Mouse (Mus musculus) testis, adult 2 months (tissue): ENCODE measurements around the gene Timm17a. TPM values are rescaled to one million over a fixed set of nuclear protein-coding genes. Genes with fewer than 3 reads are reported as not detected.

Experiments used
- H3K27ac ChIP-seq: fragments of 200-500 bp; 2 replicates; pipeline ENCODE4 v1.5.1; 2012; ENCODE audit warnings: low read depth, low read length; ENCODE audit not compliant: control insufficient read depth, insufficient read depth
- H3K27me3 ChIP-seq: fragments of 200-500 bp; 2 replicates; pipeline ENCODE4 v1.6.1; 2012; ENCODE audit warnings: mild to moderate bottlenecking, low read length, moderate library complexity; ENCODE audit not compliant: control insufficient read depth, insufficient read depth
- H3K36me3 ChIP-seq: fragments of 200-500 bp; 2 replicates; pipeline ENCODE4 v1.6.1; 2012; ENCODE audit warnings: mild to moderate bottlenecking, low read length; ENCODE audit not compliant: control insufficient read depth, insufficient read depth
- H3K4me1 ChIP-seq: fragments of 200-500 bp; 2 replicates; pipeline ENCODE4 v1.6.1; 2012; ENCODE audit warnings: low read length; ENCODE audit not compliant: control insufficient read depth, insufficient read depth
- H3K4me3 ChIP-seq: fragments of 200-500 bp; 2 replicates; pipeline ENCODE4 v1.5.1; 2012; ENCODE audit warnings: low read depth, mild to moderate bottlenecking, low read length, moderate library complexity, mixed read lengths; ENCODE audit not compliant: control insufficient read depth
- CTCF ChIP-seq: fragments of 200-500 bp; IDR thresholded peaks from 2 replicates; pipeline ENCODE4 v1.5.1; 2012; ENCODE audit warnings: low read depth, mild to moderate bottlenecking, inconsistent platforms, low read length, moderate library complexity; ENCODE audit not compliant: control insufficient read depth, insufficient read depth, insufficient replicate concordance
- POLR2A ChIP-seq: fragments of 200-500 bp; IDR thresholded peaks from 2 replicates; pipeline ENCODE4 v1.6.1; 2012; ENCODE audit warnings: low read depth, mild to moderate bottlenecking, inconsistent platforms, low read length, moderate library complexity; ENCODE audit not compliant: control insufficient read depth
- polyA plus RNA-seq: library from polyadenylated mRNA; depleted of rRNA; stranded (reverse); fragments of >200 nt; gene quantifications from 2 replicates; pipeline ENCODE4 v1.2.3, GENCODE M21; 2012; rRNA removed

Timm17a gene
- polyA plus RNA-seq, 1 experiment, result 69.1 TPM

DNA sequence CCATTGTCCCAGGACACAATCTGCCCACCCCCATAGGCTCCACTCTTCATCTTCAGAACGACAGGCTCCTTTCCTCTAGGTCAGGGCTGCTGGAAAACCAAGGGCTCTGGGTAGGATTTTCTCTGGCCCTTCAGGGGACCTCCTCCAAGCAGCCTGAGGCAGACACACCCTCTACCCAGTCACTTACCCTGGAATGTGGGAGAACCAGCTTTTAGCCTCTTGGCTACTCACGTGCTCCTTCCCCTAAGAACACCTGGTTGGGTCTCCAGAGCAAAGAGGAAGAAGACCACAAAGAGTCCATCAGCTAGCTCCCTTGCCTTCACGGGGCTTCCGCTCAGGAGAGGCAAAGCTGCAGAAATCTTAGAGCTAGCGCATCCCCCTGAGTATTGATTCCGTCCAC is 52.6 kb downstream of the Timm17a start:
- Histone ChIP-seq H3K4me1 (peaks cover 10% of the 10 kb centered on the region), H3K36me3 (no peaks in the 10 kb centered on the region), H3K4me3 (no peak overlapping the region), H3K27ac (no peak overlapping the region), H3K27me3 (no peaks in the 10 kb centered on the region)
- TF ChIP-seq CTCF (no peak), POLR2A (no peak)

DNA sequence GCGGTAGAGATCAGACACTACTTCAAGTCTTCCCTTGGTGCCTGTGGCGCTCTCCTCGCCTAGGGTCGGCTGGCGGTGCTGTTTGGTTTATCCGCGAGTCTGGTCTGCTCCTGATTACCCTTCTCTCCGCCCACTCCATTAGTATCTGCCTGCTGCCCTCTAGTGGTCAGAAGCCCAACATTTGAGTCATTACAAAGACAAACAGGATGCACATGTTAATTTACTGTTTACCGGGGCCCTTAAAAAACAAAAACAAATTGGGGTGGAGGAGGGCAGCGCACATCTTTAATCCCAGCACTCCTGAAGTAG is 54.5 kb downstream of the Timm17a start:
- H3K27ac ChIP-seq, result no peak overlapping the region
- H3K4me3 ChIP-seq, result peak overlapping the region; percentile 44
- TF ChIP-seq CTCF (peak; percentile 46; the same call in 1 of the 2 replicates), POLR2A (no peak)

DNA sequence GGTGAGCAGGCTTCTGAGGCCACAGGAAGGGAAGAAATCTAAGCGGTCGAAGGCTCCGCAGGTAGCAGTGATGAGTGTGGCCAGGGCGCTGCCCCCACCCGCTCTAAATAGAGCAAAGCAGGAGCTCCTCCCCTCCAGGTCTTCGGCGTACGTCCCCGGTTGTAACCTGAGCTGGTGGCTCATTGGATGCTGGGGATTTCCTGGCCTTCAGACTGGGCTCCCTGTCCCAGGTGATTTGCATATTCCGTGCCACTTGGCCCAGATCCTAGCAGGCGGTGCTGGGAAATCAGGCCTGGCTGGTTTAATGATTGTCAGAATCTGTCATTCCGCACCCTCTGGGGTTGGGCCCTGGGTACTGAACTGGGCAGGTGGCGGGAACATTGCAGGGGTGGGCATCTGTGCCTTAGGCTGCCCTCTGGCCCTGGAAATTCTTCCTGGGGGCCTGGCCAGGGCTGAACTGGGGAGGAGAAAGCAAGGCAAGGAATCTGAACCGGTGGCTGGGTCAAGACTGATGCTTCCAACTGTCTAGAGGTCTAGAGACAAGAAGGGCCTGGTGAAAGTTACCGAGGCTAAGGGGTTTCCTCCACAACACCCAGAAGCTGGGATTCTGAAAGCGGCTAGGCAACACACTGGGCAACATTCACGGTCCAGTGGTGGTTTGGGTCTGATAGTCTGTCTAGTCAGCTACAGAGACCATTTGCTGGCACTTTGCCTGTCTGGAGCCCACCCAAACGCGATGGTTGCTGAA is 55.0 kb downstream of the Timm17a start, which contains the start of gene Elf3:
Gene Elf3, minus strand, starts transcription at position 189 of the 748 bp plus-strand sequence.
- no peaks in the 10 kb centered on the region for H3K27me3 ChIP-seq
- no peaks in the 10 kb centered on the region for H3K36me3 ChIP-seq
- TF ChIP-seq CTCF (no peak), POLR2A (no peak)
- peak within 1 kb of the TSS; percentile 44 for H3K4me3 ChIP-seq
- H3K27ac ChIP-seq, result no peak within 1 kb of the TSS
- H3K4me1 ChIP-seq, result peaks cover 10% of the 10 kb centered on the region

More for the DNA sequence above, 54.5 kb downstream of the Timm17a start:
- Histone ChIP-seq H3K27me3 (no peaks in the 10 kb centered on the region), H3K4me1 (peaks cover 10% of the 10 kb centered on the region), H3K36me3 (no peaks in the 10 kb centered on the region)

DNA sequence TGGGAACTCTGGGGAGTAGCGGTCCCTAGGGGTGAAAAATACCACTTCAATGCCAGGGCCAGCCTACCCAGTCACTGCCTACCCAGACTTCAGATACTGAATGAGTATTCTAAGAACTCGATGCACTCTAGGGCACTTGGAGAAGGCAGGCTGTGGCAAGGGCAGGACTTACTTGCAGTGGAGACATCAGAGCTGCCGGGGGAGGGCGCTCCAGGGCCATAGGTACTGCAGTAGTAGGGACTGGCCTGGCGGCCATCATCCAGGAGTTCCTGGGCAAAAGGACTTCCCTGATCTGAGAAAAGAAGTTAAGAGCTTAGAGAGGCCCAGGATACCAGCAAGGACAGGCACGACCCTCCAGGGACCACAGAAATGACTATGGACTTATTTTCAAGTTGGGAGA is 57.3 kb downstream of the Timm17a start:
- Histone ChIP-seq H3K27me3 (no peaks in the 10 kb centered on the region), H3K4me3 (no peak overlapping the region), H3K4me1 (peaks cover 10% of the 10 kb centered on the region), H3K27ac (no peak overlapping the region), H3K36me3 (no peaks in the 10 kb centered on the region)
- no peak for TF ChIP-seq POLR2A
- 0 out of 2 replicates have a peak, but pooled peaks have one; percentile 23 for TF ChIP-seq CTCF

DNA sequence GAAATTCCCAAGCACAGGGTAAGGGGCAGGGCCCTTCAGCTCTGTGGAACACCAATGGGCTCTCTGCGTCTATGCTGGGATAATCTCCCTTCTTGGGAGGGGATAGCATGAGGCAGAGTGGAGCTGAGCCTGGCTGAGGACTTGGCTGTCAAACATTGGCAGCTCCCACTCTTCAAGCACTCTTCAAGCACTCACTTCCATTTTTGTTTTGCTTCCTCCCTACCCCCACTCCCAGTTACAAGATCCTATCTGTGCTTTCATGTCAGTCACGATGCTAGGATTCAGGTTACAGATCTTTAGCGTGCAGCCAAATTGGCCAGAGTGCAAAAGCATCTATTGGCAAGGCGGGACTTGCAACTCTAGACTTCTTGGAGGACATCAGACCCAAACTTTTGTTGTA is 60.7 kb downstream of the Timm17a start:
- TF ChIP-seq POLR2A (no peak), CTCF (no peak)
- Histone ChIP-seq H3K36me3 (no peaks in the 10 kb centered on the region), H3K4me1 (peaks cover 6% of the 10 kb centered on the region), H3K4me3 (no peak overlapping the region), H3K27me3 (no peaks in the 10 kb centered on the region), H3K27ac (no peak overlapping the region)

DNA sequence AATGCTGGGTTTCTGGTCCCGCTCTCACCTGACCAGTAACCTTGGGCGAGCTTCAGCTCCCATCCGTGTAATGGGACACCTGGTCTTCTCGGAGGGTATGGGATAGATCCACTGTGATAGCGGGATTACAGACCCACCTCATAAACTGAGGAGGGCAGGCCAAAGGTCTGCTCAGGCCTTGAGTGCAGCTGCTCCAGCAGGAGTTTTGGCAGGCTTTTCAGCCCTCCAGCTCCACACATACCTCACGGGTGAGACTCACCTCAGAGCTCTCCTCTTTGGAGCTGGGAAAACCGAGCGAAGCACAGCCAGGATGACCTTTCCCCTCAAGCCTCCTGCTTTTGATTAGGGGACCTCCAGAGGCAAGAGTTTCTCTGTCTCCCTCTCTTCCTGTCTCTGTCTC is 62.2 kb downstream of the Timm17a start:
- H3K27me3 ChIP-seq, result no peaks in the 10 kb centered on the region
- peak overlapping the region; percentile 1; the same call in 1 of the 2 replicates for H3K4me3 ChIP-seq
- H3K4me1 ChIP-seq, result peaks cover 6% of the 10 kb centered on the region
- no peak overlapping the region for H3K27ac ChIP-seq
- H3K36me3 ChIP-seq, result no peaks in the 10 kb centered on the region
- TF ChIP-seq POLR2A (no peak), CTCF (no peak)

DNA sequence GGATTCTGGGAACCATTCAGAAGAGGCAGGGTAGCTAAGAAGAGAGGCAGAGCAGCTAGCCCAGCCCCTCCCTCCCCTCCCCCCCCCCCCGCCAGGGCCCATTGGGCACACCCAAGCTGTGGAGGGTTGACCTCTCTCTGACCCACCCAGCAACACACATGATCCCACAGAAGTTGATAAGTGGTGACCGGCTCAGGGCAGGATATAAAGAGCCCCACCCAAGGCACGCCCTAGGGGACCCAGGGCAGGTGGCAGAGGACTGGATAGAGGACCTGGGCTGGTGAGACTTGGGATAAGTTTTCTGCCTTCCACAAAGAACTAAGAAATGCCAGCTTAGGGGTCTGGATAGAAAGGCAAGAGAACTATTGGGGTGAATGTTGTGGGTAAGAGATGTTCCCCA is 62.9 kb downstream of the Timm17a start:
- Histone ChIP-seq H3K27ac (no peak overlapping the region), H3K27me3 (no peaks in the 10 kb centered on the region), H3K4me3 (no peak overlapping the region; the same call in 1 of the 2 replicates), H3K36me3 (no peaks in the 10 kb centered on the region), H3K4me1 (peaks cover 6% of the 10 kb centered on the region)
- no peak for TF ChIP-seq CTCF

DNA sequence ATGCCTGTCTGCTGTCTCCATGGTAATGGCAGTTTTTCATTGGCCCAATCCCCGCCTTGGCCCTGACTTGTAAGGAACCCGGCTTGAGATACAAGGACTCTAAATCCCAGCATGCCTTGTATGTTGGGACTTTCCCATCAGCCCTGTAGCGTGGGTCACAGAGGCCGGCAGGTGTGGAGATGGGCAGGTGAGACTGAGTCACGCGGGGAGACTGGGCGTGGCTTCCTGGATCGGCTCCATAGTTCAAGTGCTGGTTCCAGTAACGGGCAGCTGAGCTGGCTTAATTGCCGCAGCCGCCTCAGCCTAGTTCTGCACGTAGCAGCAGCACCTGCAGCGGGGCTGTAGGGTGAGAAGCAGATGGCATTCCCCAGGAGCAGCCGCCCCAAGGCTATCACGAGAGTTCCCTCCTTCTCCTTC is 65.1 kb downstream of the Timm17a start:
- H3K4me1 ChIP-seq, result peaks cover 6% of the 10 kb centered on the region
- H3K36me3 ChIP-seq, result no peaks in the 10 kb centered on the region
- peak overlapping the region; percentile 86 for H3K4me3 ChIP-seq
- peak; percentile 53 for TF ChIP-seq POLR2A
- TF ChIP-seq CTCF, result no peak
- peak overlapping the region; percentile 29; the same call in 1 of the 2 replicates for H3K27ac ChIP-seq
- H3K27me3 ChIP-seq, result no peaks in the 10 kb centered on the region

Other genes starting within 250 kb of the Timm17a start
- 3.0 and 3.8 TPM in 2 replicates for gene Lgr6, start 208.5 kb downstream of the Timm17a start, polyA plus RNA-seq
- 2.6 TPM in 2 replicates for gene Ptpn7, start 181.1 kb downstream of the Timm17a start, polyA plus RNA-seq
- gene Arl8a, start 167.0 kb downstream of the Timm17a start, polyA plus RNA-seq, result 16.9 and 20.6 TPM in 2 replicates
- gene Gpr37l1, start 146.1 kb downstream of the Timm17a start, polyA plus RNA-seq, result 0.07 TPM in 1 of 2 replicates, not detected in the other
- gene Elf3, start 55.2 kb downstream of the Timm17a start, polyA plus RNA-seq, result 1.8 TPM in 1 of 2 replicates, not detected in the other
- gene Rnpep, start 29.7 kb downstream of the Timm17a start, polyA plus RNA-seq, result 15.7 and 16.6 TPM in 2 replicates
- 1.7 and 2.9 TPM in 2 replicates for gene Lmod1, start 11.0 kb upstream of the Timm17a start, polyA plus RNA-seq
- 0.38 and 1.1 TPM in 2 replicates for gene Shisa4, start 61.5 kb upstream of the Timm17a start, polyA plus RNA-seq
- gene Ipo9, start 116.7 kb upstream of the Timm17a start, polyA plus RNA-seq, result 37.5 and 38.7 TPM in 2 replicates